Mouse (Mus musculus) liver, adult 10 weeks (tissue): ENCODE results near the gene Mrps34. TPM values are rescaled to one million over a fixed set of nuclear protein-coding genes. Genes with fewer than 3 reads are reported as not detected.

ENCODE experiments used
- polyA plus RNA-seq: library from polyadenylated mRNA; stranded (reverse); fragments of 350-450 nt; fragmentation: Illumina TruSeq; extraction: RNeasy Lipid Tissue Mini Kit (QIAGEN cat#74804); gene quantifications from one replicate; pipeline ENCODE4 v1.2.3, GENCODE M21; 2014; ENCODE audit warnings: low read depth, low replicate concordance

Gene Mrps34
- polyA plus RNA-seq, result 3.6 TPM

GRCm38 (mm10) chr17:24894995-24895547, at the start of gene Mrps34, which contains the start of gene Eme2:
Mrps34 (plus strand) TSS chr17:24895116.
Eme2 (minus strand) TSS chr17:24895087.

GRCm38 (mm10) chr17:24850065-24850772, 44.7 kb upstream of the Mrps34 start, which contains the start of gene Fahd1:
Fahd1 (minus strand) TSS chr17:24850364.

GRCm38 (mm10) chr17:24865776-24866175, 29.1 kb upstream of the Mrps34 start, which contains the start of gene Igfals:
Igfals (plus strand) TSS chr17:24865997.

GRCm38 (mm10) chr17:24886134-24886931, 8.6 kb upstream of the Mrps34 start, which contains the start of the genes Nubp2 and Spsb3:
Nubp2 (minus strand) TSS chr17:24886349.
Spsb3 (plus strand) TSS chr17:24886643.

GRCm38 (mm10) chr17:24896241-24896992, 1.5 kb downstream of the Mrps34 start, which contains the start of gene Nme3:
Nme3 (plus strand) TSS chr17:24896500.

GRCm38 (mm10) chr17:24936259-24937237, 41.6 kb downstream of the Mrps34 start, which contains the start of gene Mapk8ip3:
Mapk8ip3 (minus strand) TSS chr17:24936977.

Other genes starting within 250 kb of the Mrps34 start
- 3.9 TPM for gene Slc9a3r2, start 244.8 kb upstream of the Mrps34 start, polyA plus RNA-seq
- gene Npw, start 236.7 kb upstream of the Mrps34 start, polyA plus RNA-seq, result not detected
- 3.4 TPM for gene Zfp598, start 225.4 kb upstream of the Mrps34 start, polyA plus RNA-seq
- gene Syngr3, start 205.2 kb upstream of the Mrps34 start, polyA plus RNA-seq, result not detected
- gene Gfer, start 199.0 kb upstream of the Mrps34 start, polyA plus RNA-seq, result 12.1 TPM
- gene Noxo1, start 198.9 kb upstream of the Mrps34 start, polyA plus RNA-seq, result not detected
- gene Tbl3, start 187.5 kb upstream of the Mrps34 start, polyA plus RNA-seq, result 0.58 TPM
- gene Rnf151, start 177.1 kb upstream of the Mrps34 start, polyA plus RNA-seq, result not detected
- 483 TPM for gene Rps2, start 177.0 kb upstream of the Mrps34 start, polyA plus RNA-seq
- gene Ndufb10, start 170.6 kb upstream of the Mrps34 start, polyA plus RNA-seq, result 138 TPM
- gene Rpl3l, start 167.3 kb upstream of the Mrps34 start, polyA plus RNA-seq, result not detected
- gene Msrb1, start 158.5 kb upstream of the Mrps34 start, polyA plus RNA-seq, result 93.0 TPM
- gene Hs3st6, start 142.1 kb upstream of the Mrps34 start, polyA plus RNA-seq, result not detected
- gene Meiob, start 90.8 kb upstream of the Mrps34 start, polyA plus RNA-seq, result 22.4 TPM
- gene Hagh, start 55.0 kb upstream of the Mrps34 start, polyA plus RNA-seq, result 123 TPM
- gene Fahd1, start 44.8 kb upstream of the Mrps34 start, polyA plus RNA-seq, result 116 TPM
- 3.5 TPM for gene Igfals, start 29.1 kb upstream of the Mrps34 start, polyA plus RNA-seq
- gene Nubp2, start 8.8 kb upstream of the Mrps34 start, polyA plus RNA-seq, result 4.6 TPM
- not detected for gene Spsb3, start 8.5 kb upstream of the Mrps34 start, polyA plus RNA-seq
- 1.8 TPM for gene Eme2, start within 50 bp of the Mrps34 start, polyA plus RNA-seq
- gene Nme3, start 1.4 kb downstream of the Mrps34 start, polyA plus RNA-seq, result 4.9 TPM
- gene Mapk8ip3, start 41.9 kb downstream of the Mrps34 start, polyA plus RNA-seq, result 2.4 TPM
- gene Jpt2, start 65.6 kb downstream of the Mrps34 start, polyA plus RNA-seq, result 34.7 TPM
- gene Cramp1l, start 120.7 kb downstream of the Mrps34 start, polyA plus RNA-seq, result 3.8 TPM
- 1.5 TPM for gene Ift140, start 121.0 kb downstream of the Mrps34 start, polyA plus RNA-seq
- gene Tmem204, start 188.5 kb downstream of the Mrps34 start, polyA plus RNA-seq, result 4.9 TPM
- 0.85 TPM for gene Telo2, start 220.9 kb downstream of the Mrps34 start, polyA plus RNA-seq
- not detected for gene Ptx4, start 225.6 kb downstream of the Mrps34 start, polyA plus RNA-seq
- 4.5 TPM for gene Clcn7, start 238.3 kb downstream of the Mrps34 start, polyA plus RNA-seq